Mouse (Mus musculus): Measurements from ENCODE around the gene Gnpat. TPM values are rescaled to one million over a fixed set of nuclear protein-coding genes. Genes with fewer than 3 reads are reported as not detected.

Gnpat gene
- total and polyA plus RNA-seq, 3 experiments: 62.3 to 91.5 (median 89.1) TPM

DNA sequence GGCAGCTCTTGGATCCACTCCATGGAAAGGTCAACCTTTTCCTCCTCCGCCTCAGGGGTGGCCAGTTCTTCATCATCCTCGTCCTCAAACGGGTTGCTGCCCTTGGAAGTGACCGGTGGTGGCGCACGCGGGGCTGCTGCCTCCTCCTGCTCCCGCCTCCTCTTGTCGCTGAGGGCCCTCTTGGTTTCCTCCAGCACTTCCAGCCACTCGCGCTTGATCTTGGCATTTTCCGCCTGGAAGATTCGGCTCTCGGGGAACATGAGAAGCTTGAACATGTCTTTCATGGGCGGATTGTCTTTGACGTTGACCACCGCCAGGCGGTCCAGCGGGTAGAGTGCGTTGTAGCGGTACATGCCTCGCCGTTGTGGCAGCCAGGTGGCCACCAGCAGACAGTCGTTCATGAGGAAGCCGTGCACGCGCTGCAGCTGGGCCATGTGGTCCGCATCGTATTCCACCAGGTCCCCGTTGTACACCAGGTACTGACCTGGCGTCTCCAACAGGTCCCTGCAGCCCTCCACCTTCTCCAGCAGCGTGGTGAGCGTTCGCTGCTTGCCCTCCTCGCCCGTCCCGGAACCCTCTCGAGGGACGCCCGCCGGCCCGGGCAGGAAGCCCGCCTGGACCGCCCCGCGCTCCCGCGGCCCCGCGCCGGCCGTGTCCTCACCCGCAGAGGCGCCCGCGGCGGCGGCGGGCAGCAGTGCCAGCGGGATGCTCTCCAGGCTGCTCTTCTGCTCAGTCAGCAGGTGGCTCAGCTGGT, 34.0 kb downstream of the Gnpat start:
- Histone ChIP-seq H3K79me2 (replicated peaks; ENCODE audit: control insufficient read depth, extremely low read depth, insufficient read depth, poor library complexity, severe bottlenecking) (peaks cover 28% of the 10 kb centered on the region), H3K36me3 (replicated peaks in 1 of 2; ENCODE audit: control insufficient read depth in 1 of 2, insufficient read depth in 1 of 2, low read length in 1 of 2) (peaks cover 29 to 68% of the 10 kb centered on the region in 2 experiments), H3K9ac (ENCODE audit: insufficient read depth, low read depth) (peak overlapping the region; percentile 68), H3K4me3 (replicated peaks in 1 of 3; ENCODE audit: low read depth in 2 of 3, low read length in 2 of 3, poor library complexity in 1 of 3) (peak overlapping the region; percentile 91 to 97 (median 93)), H3K4me1 (ENCODE audit: control insufficient read depth in 1 of 2, insufficient read depth in 2 of 2) (peaks cover 15 to 43% of the 10 kb centered on the region in 2 experiments), H3K27me3 (replicated peaks) (no peaks in the 10 kb centered on the region), H3K4me2 (ENCODE audit: insufficient read depth, low read depth, poor library complexity, severe bottlenecking) (peak overlapping the region; percentile 45), H3K27ac (ENCODE audit: insufficient read depth, low read depth) (peak overlapping the region; percentile 45), H3K9me3 (replicated peaks; ENCODE audit: low read length) (no peaks in the 10 kb centered on the region)
- in situ Hi-C loops (cut with MboI; ENCODE audit: low pct_ligation_motif_present, low pct_unique_long_range_greater_than_20kb, low sequenced_read_pairs) (no loop called here), dilution Hi-C loops (cut with MboI; ENCODE audit: extremely low pct_ligation_motif_present, extremely low pct_unique_long_range_greater_than_20kb, low sequenced_read_pairs) (no loop called here)
- TF ChIP-seq KAT2A (IDR thresholded peaks at IDR 0.05; ENCODE audit: insufficient replicate concordance, low read length): no peak
- TF ChIP-seq ZKSCAN1 (IDR thresholded peaks at IDR 0.05; ENCODE audit: borderline replicate concordance, low read depth, low read length): no peak
- TF ChIP-seq MAZ (IDR thresholded peaks at IDR 0.05; ENCODE audit: low read depth, low read length): no peak
- no peak for TF ChIP-seq GABPA (IDR thresholded peaks at IDR 0.05; ENCODE audit: insufficient replicate concordance, low read depth, low read length)
- no peak for TF ChIP-seq E2F4 (IDR thresholded peaks at IDR 0.05; ENCODE audit: insufficient replicate concordance, low read depth, low read length)
- no peak for TF ChIP-seq USF1 (IDR thresholded peaks at IDR 0.05; ENCODE audit: low read depth, low read length)
- TF ChIP-seq ELF1 (IDR thresholded peaks at IDR 0.05; ENCODE audit: low read depth, low read length): no peak
- no peak; the same call in 1 of the 2 replicates for TF ChIP-seq NRF1 (IDR thresholded peaks at IDR 0.05; ENCODE audit: low read depth, low read length)
- no peak for TF ChIP-seq BHLHE40 (IDR thresholded peaks at IDR 0.05; ENCODE audit: low read depth, low read length)
- no peak for TF ChIP-seq TBP (conservative IDR thresholded peaks at IDR 0.05; ENCODE audit: low read depth, low read length)
- no peak for TF ChIP-seq JUND (conservative IDR thresholded peaks at IDR 0.05; ENCODE audit: low read depth, low read length)
- no peak for TF ChIP-seq SIN3A (IDR thresholded peaks at IDR 0.05; ENCODE audit: low read length)
- 0 out of 2 replicates have a peak, but pooled peaks have one; percentile 26 for TF ChIP-seq HCFC1 (IDR thresholded peaks at IDR 0.05; ENCODE audit: low read depth, low read length)
- peak; percentile 53; the same call in 1 of the 2 replicates for TF ChIP-seq MXI1 (IDR thresholded peaks at IDR 0.05; ENCODE audit: low read depth, low read length)
- no peak for TF ChIP-seq TCF12 (IDR thresholded peaks at IDR 0.05; ENCODE audit: low read depth, low read length)
- TF ChIP-seq ZMIZ1 (IDR thresholded peaks at IDR 0.05; ENCODE audit: low read depth, low read length): peak; percentile 4; the same call in 1 of the 2 replicates
- 0 out of 2 replicates have a peak, but pooled peaks have one; percentile 51 for TF ChIP-seq MYC (IDR thresholded peaks at IDR 0.05; ENCODE audit: low read depth, low read length)
- no peak for TF ChIP-seq PAX5 (IDR thresholded peaks at IDR 0.05; ENCODE audit: low read length)
- no peak for TF ChIP-seq USF2 (conservative IDR thresholded peaks at IDR 0.05; ENCODE audit: low read depth, low read length)
- TF ChIP-seq CHD1 (IDR thresholded peaks at IDR 0.05; ENCODE audit: low read depth, low read length): no peak
- no peak for TF ChIP-seq UBTF (IDR thresholded peaks at IDR 0.05; ENCODE audit: low read depth, low read length)
- TF ChIP-seq EP300 (IDR thresholded peaks at IDR 0.05; ENCODE audit: low read length): no peak
- no peak for TF ChIP-seq ZNF384 (IDR thresholded peaks at IDR 0.05; ENCODE audit: low read depth, low read length)
- no peak for TF ChIP-seq CHD2 (IDR thresholded peaks at IDR 0.05; ENCODE audit: low read length)
- TF ChIP-seq IRF4 (IDR thresholded peaks at IDR 0.05; ENCODE audit: low read depth, low read length): no peak
- peak; percentile 4; the same call in 1 of the 2 replicates for TF ChIP-seq SMC3 (IDR thresholded peaks at IDR 0.05; ENCODE audit: low read depth, low read length)
- no peak for TF ChIP-seq RCOR1 (conservative IDR thresholded peaks at IDR 0.05; ENCODE audit: low read depth, low read length)
- TF ChIP-seq ZC3H11A (IDR thresholded peaks at IDR 0.05; ENCODE audit: low read depth, low read length): no peak
- TF ChIP-seq NELFE (IDR thresholded peaks at IDR 0.05; ENCODE audit: low read depth, low read length): no peak
- TF ChIP-seq POLR2AphosphoS2 (IDR thresholded peaks at IDR 0.05; ENCODE audit: low read depth, low read length): no peak
- peak in 1 of 2 experiments; percentile 52; a peak in 2 of 4 replicates for TF ChIP-seq CTCF (conservative IDR thresholded peaks at IDR 0.05 in 1 of 2, IDR thresholded peaks at IDR 0.05 in 1 of 2; ENCODE audit: low read depth in 2 of 2, low read length in 2 of 2)
- no peak for TF ChIP-seq MAFK (IDR thresholded peaks at IDR 0.05; ENCODE audit: insufficient replicate concordance, low read length)
- TF ChIP-seq RAD21 (IDR thresholded peaks at IDR 0.05; ENCODE audit: low read depth, low read length): peak; percentile 5
- no peak for TF ChIP-seq JUN (IDR thresholded peaks at IDR 0.05; ENCODE audit: insufficient read depth, low read depth, low read length)
- TF ChIP-seq MAX (IDR thresholded peaks at IDR 0.05; ENCODE audit: low read length): peak; percentile 74
- no peak for TF ChIP-seq MEF2A (IDR thresholded peaks at IDR 0.05; ENCODE audit: borderline replicate concordance, low read depth, low read length)
- TF ChIP-seq ETS1 (conservative IDR thresholded peaks at IDR 0.05; ENCODE audit: low read depth, low read length): no peak
- TF ChIP-seq POLR2A (IDR thresholded peaks at IDR 0.05; ENCODE audit: low read depth, low read length): no peak
- DNase-seq (ENCODE audit: extremely low read depth): peak; percentile 29

All from CH12.LX (cell line).